Mouse (Mus musculus): ENCODE measurements around the gene Hcls1.
A peak's percentile ranks its signal among the peaks of the same experiment; 100 is the strongest.

- TF ChIP-seq POLR2A (IDR thresholded peaks at IDR 0.05; ENCODE audit: low read depth, low read length) (peak; percentile 61), CTCF (IDR thresholded peaks at IDR 0.05; ENCODE audit: extremely low read depth, insufficient read depth, insufficient read length, insufficient replicate concordance) (no peak)
Measured at GRCm38 (mm10) chr16:36934841-36935620, at the start of gene Hcls1.
